Mouse (Mus musculus): ENCODE measurements around the gene Plcxd2. TPM values are rescaled to one million over a fixed set of nuclear protein-coding genes. Genes with fewer than 3 reads are reported as not detected.
A peak's percentile ranks its signal among the peaks of the same experiment; 100 is the strongest.

Plcxd2 gene
- polyA plus RNA-seq, 1 experiment: 0.64 TPM

DNA sequence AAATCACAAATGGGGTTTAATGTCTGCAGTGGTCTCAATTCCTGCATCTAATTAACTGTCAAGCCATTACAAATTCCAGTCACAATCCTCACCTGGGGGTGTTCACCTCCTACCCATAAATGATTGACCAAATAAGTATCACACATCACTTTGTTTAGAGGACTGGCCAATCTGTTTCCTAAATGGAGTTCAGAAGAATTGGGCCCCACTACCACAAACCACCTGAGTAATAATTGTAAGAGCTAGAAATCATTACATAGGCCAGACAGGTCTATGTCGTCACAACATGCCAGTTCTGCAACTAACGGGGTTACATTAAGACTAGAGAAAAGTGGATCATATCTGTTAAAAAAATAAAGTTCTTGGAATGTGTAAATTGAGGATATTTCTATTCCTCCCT, 58.0 kb downstream of the Plcxd2 start:
- Histone ChIP-seq H3K27ac (ENCODE audit: control insufficient read depth, insufficient read depth, low read depth, low read length) (no peak overlapping the region), H3K36me3 (ENCODE audit: control insufficient read depth, insufficient read depth, low read length) (no peaks in the 10 kb centered on the region), H3K4me1 (ENCODE audit: control insufficient read depth, insufficient read depth, low read length) (no peaks in the 10 kb centered on the region), H3K27me3 (ENCODE audit: control insufficient read depth, insufficient read depth, low read length) (no peaks in the 10 kb centered on the region), H3K4me3 (ENCODE audit: control insufficient read depth, low read depth, low read length) (no peak overlapping the region)
- TF ChIP-seq POLR2A (IDR thresholded peaks at IDR 0.05; ENCODE audit: control insufficient read depth, low read depth, low read length) (no peak), CTCF (IDR thresholded peaks at IDR 0.05; ENCODE audit: control insufficient read depth, insufficient read depth, insufficient replicate concordance, low read depth, low read length) (no peak)

GRCm38 (mm10) chr16:45946335-45946734, 63.7 kb downstream of the Plcxd2 start:
- H3K36me3 ChIP-seq (ENCODE audit: control insufficient read depth, insufficient read depth, low read length): no peaks in the 10 kb centered on the region
- no peak for TF ChIP-seq POLR2A (IDR thresholded peaks at IDR 0.05; ENCODE audit: control insufficient read depth, low read depth, low read length)
- no peak for TF ChIP-seq CTCF (IDR thresholded peaks at IDR 0.05; ENCODE audit: control insufficient read depth, insufficient read depth, insufficient replicate concordance, low read depth, low read length)

DNA sequence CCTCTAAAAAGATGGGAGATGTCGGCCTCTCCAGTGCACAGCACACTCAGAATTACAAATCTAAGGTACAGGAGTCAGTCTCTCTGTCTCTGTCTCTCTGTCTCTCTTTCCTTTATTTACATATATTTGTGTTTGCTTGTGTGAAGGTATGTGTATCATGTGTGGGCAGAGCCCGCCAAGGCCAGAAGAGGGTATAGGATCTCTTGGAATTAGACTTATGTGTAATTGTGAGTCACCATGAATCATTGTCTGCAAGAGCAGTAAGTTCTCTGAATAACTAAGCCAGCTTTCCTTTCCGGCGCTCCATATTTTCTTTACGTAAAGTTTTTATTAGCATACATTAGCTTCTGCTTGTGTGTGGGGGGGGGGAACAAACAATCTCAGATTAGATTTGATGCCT, 64.4 kb downstream of the Plcxd2 start:
- H3K4me3 ChIP-seq (ENCODE audit: control insufficient read depth, low read depth, low read length): no peak overlapping the region
- H3K36me3 ChIP-seq (ENCODE audit: control insufficient read depth, insufficient read depth, low read length): no peaks in the 10 kb centered on the region
- H3K27ac ChIP-seq (ENCODE audit: control insufficient read depth, insufficient read depth, low read depth, low read length): no peak overlapping the region
- H3K27me3 ChIP-seq (ENCODE audit: control insufficient read depth, insufficient read depth, low read length): no peaks in the 10 kb centered on the region
- TF ChIP-seq CTCF (IDR thresholded peaks at IDR 0.05; ENCODE audit: control insufficient read depth, insufficient read depth, insufficient replicate concordance, low read depth, low read length) (no peak), POLR2A (IDR thresholded peaks at IDR 0.05; ENCODE audit: control insufficient read depth, low read depth, low read length) (no peak)
- H3K4me1 ChIP-seq (ENCODE audit: control insufficient read depth, insufficient read depth, low read length): no peaks in the 10 kb centered on the region

More at GRCm38 (mm10) chr16:45946335-45946734, 63.7 kb downstream of the Plcxd2 start:
- H3K27ac ChIP-seq (ENCODE audit: control insufficient read depth, insufficient read depth, low read depth, low read length): no peak overlapping the region
- H3K27me3 ChIP-seq (ENCODE audit: control insufficient read depth, insufficient read depth, low read length): no peaks in the 10 kb centered on the region
- H3K4me1 ChIP-seq (ENCODE audit: control insufficient read depth, insufficient read depth, low read length): no peaks in the 10 kb centered on the region
- H3K4me3 ChIP-seq (ENCODE audit: control insufficient read depth, low read depth, low read length): no peak overlapping the region

GRCm38 (mm10) chr16:45945174-45945631, 64.8 kb downstream of the Plcxd2 start:
- H3K27me3 ChIP-seq (ENCODE audit: control insufficient read depth, insufficient read depth, low read length): no peaks in the 10 kb centered on the region
- no peaks in the 10 kb centered on the region for H3K4me1 ChIP-seq (ENCODE audit: control insufficient read depth, insufficient read depth, low read length)
- TF ChIP-seq POLR2A (IDR thresholded peaks at IDR 0.05; ENCODE audit: control insufficient read depth, low read depth, low read length) (no peak), CTCF (IDR thresholded peaks at IDR 0.05; ENCODE audit: control insufficient read depth, insufficient read depth, insufficient replicate concordance, low read depth, low read length) (no peak)
- H3K27ac ChIP-seq (ENCODE audit: control insufficient read depth, insufficient read depth, low read depth, low read length): no peak overlapping the region
- H3K4me3 ChIP-seq (ENCODE audit: control insufficient read depth, low read depth, low read length): no peak overlapping the region
- no peaks in the 10 kb centered on the region for H3K36me3 ChIP-seq (ENCODE audit: control insufficient read depth, insufficient read depth, low read length)

GRCm38 (mm10) chr16:45942169-45942891, 67.7 kb downstream of the Plcxd2 start:
- TF ChIP-seq POLR2A (IDR thresholded peaks at IDR 0.05; ENCODE audit: control insufficient read depth, low read depth, low read length) (no peak), CTCF (IDR thresholded peaks at IDR 0.05; ENCODE audit: control insufficient read depth, insufficient read depth, insufficient replicate concordance, low read depth, low read length) (no peak)

GRCm38 (mm10) chr16:45940701-45941100, 69.3 kb downstream of the Plcxd2 start:
- Histone ChIP-seq H3K4me3 (ENCODE audit: control insufficient read depth, low read depth, low read length) (no peak overlapping the region), H3K4me1 (ENCODE audit: control insufficient read depth, insufficient read depth, low read length) (no peaks in the 10 kb centered on the region), H3K36me3 (ENCODE audit: control insufficient read depth, insufficient read depth, low read length) (no peaks in the 10 kb centered on the region), H3K27me3 (ENCODE audit: control insufficient read depth, insufficient read depth, low read length) (no peaks in the 10 kb centered on the region), H3K27ac (ENCODE audit: control insufficient read depth, insufficient read depth, low read depth, low read length) (no peak overlapping the region)
- TF ChIP-seq POLR2A (IDR thresholded peaks at IDR 0.05; ENCODE audit: control insufficient read depth, low read depth, low read length): no peak
- no peak for TF ChIP-seq CTCF (IDR thresholded peaks at IDR 0.05; ENCODE audit: control insufficient read depth, insufficient read depth, insufficient replicate concordance, low read depth, low read length)

More at GRCm38 (mm10) chr16:45942169-45942891, 67.7 kb downstream of the Plcxd2 start:
- Histone ChIP-seq H3K36me3 (ENCODE audit: control insufficient read depth, insufficient read depth, low read length) (no peaks in the 10 kb centered on the region), H3K27me3 (ENCODE audit: control insufficient read depth, insufficient read depth, low read length) (no peaks in the 10 kb centered on the region), H3K27ac (ENCODE audit: control insufficient read depth, insufficient read depth, low read depth, low read length) (no peak overlapping the region), H3K4me1 (ENCODE audit: control insufficient read depth, insufficient read depth, low read length) (no peaks in the 10 kb centered on the region), H3K4me3 (ENCODE audit: control insufficient read depth, low read depth, low read length) (no peak overlapping the region)

- TF ChIP-seq POLR2A (IDR thresholded peaks at IDR 0.05; ENCODE audit: control insufficient read depth, low read depth, low read length) (no peak), CTCF (IDR thresholded peaks at IDR 0.05; ENCODE audit: control insufficient read depth, insufficient read depth, insufficient replicate concordance, low read depth, low read length) (peak; percentile 36; the same call in 1 of the 2 replicates)
Measured at GRCm38 (mm10) chr16:45939436-45939835, 70.6 kb downstream of the Plcxd2 start.

More at GRCm38 (mm10) chr16:45939436-45939835, 70.6 kb downstream of the Plcxd2 start:
- no peaks in the 10 kb centered on the region for H3K4me1 ChIP-seq (ENCODE audit: control insufficient read depth, insufficient read depth, low read length)
- no peak overlapping the region for H3K27ac ChIP-seq (ENCODE audit: control insufficient read depth, insufficient read depth, low read depth, low read length)
- H3K4me3 ChIP-seq (ENCODE audit: control insufficient read depth, low read depth, low read length): no peak overlapping the region
- no peaks in the 10 kb centered on the region for H3K27me3 ChIP-seq (ENCODE audit: control insufficient read depth, insufficient read depth, low read length)
- no peaks in the 10 kb centered on the region for H3K36me3 ChIP-seq (ENCODE audit: control insufficient read depth, insufficient read depth, low read length)

All from testis, adult 2 months (tissue).